Mouse (Mus musculus) forebrain, embryonic 11.5 days (tissue): ENCODE data around the gene Slc38a10. TPM values are rescaled to one million over a fixed set of nuclear protein-coding genes. Genes with fewer than 3 reads are reported as not detected.

ENCODE experiments used
- ATAC-seq: fragments of 200-750 bp; cut with Nextera tagmentation; replicated peaks from 2 replicates; pipeline ENCODE4 v1.8.0; 2017; ENCODE audit warnings: moderate TSS enrichment; ENCODE audit not compliant: low FRiP score
- DNase-seq: peaks from one replicate; pipeline ENCODE4 v3.0.0-alpha.2; 2017; ENCODE audit warnings: low spot score
- H3K27ac ChIP-seq: fragments of 300-500 bp; sonication (generic); 2 replicates; pipeline ENCODE4 v1.5.1; 2014; ENCODE audit warnings: low read depth, low read length
- H3K27me3 ChIP-seq: fragments of 300-500 bp; sonication (generic); 2 replicates; pipeline ENCODE4 v1.6.1; 2014; ENCODE audit warnings: mild to moderate bottlenecking, low read length, mixed read lengths; ENCODE audit not compliant: control insufficient read depth, insufficient read depth
- H3K36me3 ChIP-seq: fragments of 300-500 bp; sonication (generic); 2 replicates; pipeline ENCODE4 v1.6.1; 2014; ENCODE audit warnings: mild to moderate bottlenecking, low read length, moderate library complexity, mixed read lengths; ENCODE audit not compliant: control insufficient read depth, insufficient read depth
- H3K4me1 ChIP-seq: fragments of 300-500 bp; sonication (generic); replicated peaks from 2 replicates; pipeline ENCODE4 v1.6.1; 2014; ENCODE audit warnings: low read length, mixed read lengths; ENCODE audit not compliant: control insufficient read depth, insufficient read depth
- H3K4me2 ChIP-seq: fragments of 300-500 bp; sonication (generic); 2 replicates; pipeline ENCODE4 v1.6.1; 2014; ENCODE audit warnings: low read depth, mild to moderate bottlenecking, low read length, moderate library complexity, mixed read lengths; ENCODE audit not compliant: severe bottlenecking
- H3K4me3 ChIP-seq: fragments of 300-500 bp; sonication (generic); 2 replicates; pipeline ENCODE4 v1.5.1; 2014; ENCODE audit warnings: low read depth, low read length
- H3K9ac ChIP-seq: fragments of 300-500 bp; sonication (generic); 2 replicates; pipeline ENCODE4 v1.6.1; 2014; ENCODE audit warnings: low read length
- H3K9me3 ChIP-seq: fragments of 300-500 bp; sonication (generic); 2 replicates; pipeline ENCODE4 v1.6.1; 2016; ENCODE audit warnings: low read length, mixed read lengths; ENCODE audit not compliant: control insufficient read depth
- WGBS: fragments of 180-500 bp; shearing (Covaris S2); extraction: QIAGEN DNeasy Blood & Tissue Kit; methylation state at CpG from one replicate; pipeline ENCODE4 v1.1.7; 2014; 5-methylcytosine and 5-hydroxymethylcytosine counted together
- polyA plus RNA-seq: library from polyadenylated mRNA; unstranded; fragments of >200 nt; fragmentation: Nextera tagmentation; extraction: Ambion mirVana; gene quantifications from 2 replicates; pipeline ENCODE4 v1.2.1, GENCODE M21; 2014

Gene Slc38a10
- polyA plus RNA-seq, 1 experiment from 2014 or later, result 58.3 TPM

GRCm38 (mm10) chr11:120183180-120183579 is 32.0 kb upstream of the Slc38a10 start:
- no peaks in the 10 kb centered on the region for H3K9me3 ChIP-seq
- H3K27me3 ChIP-seq, result no peaks in the 10 kb centered on the region
- no peaks in the 10 kb centered on the region for H3K36me3 ChIP-seq
- ATAC-seq (no peak), DNase-seq (no peak)
- peaks cover 25% of the 10 kb centered on the region for H3K4me1 ChIP-seq
- no peak overlapping the region for H3K4me3 ChIP-seq
- peak overlapping the region; percentile 24; the same call in 1 of the 2 replicates for H3K4me2 ChIP-seq
- peak overlapping the region; percentile 95; the same call in 1 of the 2 replicates for H3K27ac ChIP-seq
- H3K9ac ChIP-seq, result peak overlapping the region; percentile 99
- 8% methylated on average over 1 of the region's 1 CpGs for WGBS

- 31% methylated on average over 3 of the region's 3 CpGs for WGBS
- ATAC-seq, result no peak
Measured at GRCm38 (mm10) chr11:120182396-120183030, 31.4 kb upstream of the Slc38a10 start.

GRCm38 (mm10) chr11:120181379-120181778 is 30.2 kb upstream of the Slc38a10 start:
- ATAC-seq (no peak), DNase-seq (no peak)
- no peak overlapping the region for H3K9ac ChIP-seq
- no peak overlapping the region for H3K27ac ChIP-seq
- no peak overlapping the region for H3K4me2 ChIP-seq
- no peaks in the 10 kb centered on the region for H3K36me3 ChIP-seq
- no peaks in the 10 kb centered on the region for H3K27me3 ChIP-seq
- peaks cover 25% of the 10 kb centered on the region for H3K4me1 ChIP-seq
- no peak overlapping the region for H3K4me3 ChIP-seq
- 80% methylated on average over 3 of the region's 3 CpGs for WGBS
- no peaks in the 10 kb centered on the region for H3K9me3 ChIP-seq

More at GRCm38 (mm10) chr11:120182396-120183030, 31.4 kb upstream of the Slc38a10 start:
- Histone ChIP-seq H3K36me3 (no peaks in the 10 kb centered on the region), H3K4me1 (peaks cover 25% of the 10 kb centered on the region), H3K9ac (no peak overlapping the region), H3K27ac (no peak overlapping the region), H3K4me3 (no peak overlapping the region), H3K9me3 (no peaks in the 10 kb centered on the region), H3K4me2 (no peak overlapping the region), H3K27me3 (no peaks in the 10 kb centered on the region)
- no peak for DNase-seq

- peaks cover 13% of the 10 kb centered on the region for H3K4me1 ChIP-seq
Measured at GRCm38 (mm10) chr11:120179374-120179773, 28.2 kb upstream of the Slc38a10 start.

GRCm38 (mm10) chr11:120175948-120176347 is 24.8 kb upstream of the Slc38a10 start:
- 72% methylated on average over 4 of the region's 4 CpGs for WGBS
- ATAC-seq (no peak), DNase-seq (no peak)
- H3K4me3 ChIP-seq, result no peak overlapping the region
- H3K27me3 ChIP-seq, result no peaks in the 10 kb centered on the region
- no peaks in the 10 kb centered on the region for H3K9me3 ChIP-seq
- no peak overlapping the region for H3K4me2 ChIP-seq
- peaks cover 3% of the 10 kb centered on the region; the same call in 1 of the 2 replicates for H3K4me1 ChIP-seq
- H3K36me3 ChIP-seq, result no peaks in the 10 kb centered on the region
- no peak overlapping the region for H3K27ac ChIP-seq
- H3K9ac ChIP-seq, result no peak overlapping the region

More at GRCm38 (mm10) chr11:120179374-120179773, 28.2 kb upstream of the Slc38a10 start:
- WGBS, result 54% methylated on average over 4 of the region's 4 CpGs
- Histone ChIP-seq H3K4me3 (no peak overlapping the region), H3K9ac (no peak overlapping the region), H3K27ac (no peak overlapping the region), H3K27me3 (no peaks in the 10 kb centered on the region), H3K36me3 (no peaks in the 10 kb centered on the region), H3K4me2 (no peak overlapping the region), H3K9me3 (no peaks in the 10 kb centered on the region)
- no peak for ATAC-seq
- DNase-seq, result no peak

- WGBS, result 83% methylated on average over 14 of the region's 14 CpGs
- Histone ChIP-seq H3K4me2 (no peak overlapping the region), H3K9ac (no peak overlapping the region), H3K27me3 (no peaks in the 10 kb centered on the region), H3K9me3 (no peaks in the 10 kb centered on the region), H3K4me1 (peaks cover 12% of the 10 kb centered on the region; the same call in 1 of the 2 replicates), H3K27ac (no peak overlapping the region), H3K4me3 (no peak overlapping the region), H3K36me3 (no peaks in the 10 kb centered on the region)
- DNase-seq (no peak), ATAC-seq (no peak)
Measured at GRCm38 (mm10) chr11:120173213-120173612, 22.1 kb upstream of the Slc38a10 start.

GRCm38 (mm10) chr11:120171168-120171567 is 20.0 kb upstream of the Slc38a10 start:
- no peak overlapping the region for H3K4me2 ChIP-seq
- ATAC-seq (no peak), DNase-seq (no peak)
- H3K27me3 ChIP-seq, result no peaks in the 10 kb centered on the region
- peaks cover 20% of the 10 kb centered on the region; the same call in 1 of the 2 replicates for H3K4me1 ChIP-seq
- no peak overlapping the region for H3K9ac ChIP-seq
- H3K27ac ChIP-seq, result no peak overlapping the region
- H3K9me3 ChIP-seq, result no peaks in the 10 kb centered on the region
- no peaks in the 10 kb centered on the region for H3K36me3 ChIP-seq
- WGBS, result 45% methylated on average over 8 of the region's 8 CpGs
- no peak overlapping the region for H3K4me3 ChIP-seq

- H3K36me3 ChIP-seq, result no peaks in the 10 kb centered on the region
- peak; percentile 93 for DNase-seq
- ATAC-seq, result peak; percentile 75
- H3K27me3 ChIP-seq, result no peaks in the 10 kb centered on the region
- peak overlapping the region; percentile 27; the same call in 1 of the 2 replicates for H3K9ac ChIP-seq
- H3K4me1 ChIP-seq, result peaks cover 20% of the 10 kb centered on the region; the same call in 1 of the 2 replicates
- WGBS, result 21% methylated on average over 21 of the region's 21 CpGs
- H3K4me3 ChIP-seq, result 0 out of 2 replicates have a peak overlapping the region, but pooled peaks have one; percentile 11
- no peaks in the 10 kb centered on the region for H3K9me3 ChIP-seq
- no peak overlapping the region for H3K27ac ChIP-seq
- H3K4me2 ChIP-seq, result peak overlapping the region; percentile 42; the same call in 1 of the 2 replicates
Measured at GRCm38 (mm10) chr11:120169208-120169992, 18.3 kb upstream of the Slc38a10 start.
